Mouse (Mus musculus) E14TG2a.4 (cell line): Measurements from ENCODE around the gene R3hdml.

Experiments
- H3K27me3 ChIP-seq: 2 replicates; pipeline ENCODE4 v1.6.1; 2014; ENCODE audit warnings: low read length, control low read depth; ENCODE audit not compliant: insufficient read depth
- H3K36me3 ChIP-seq: 2 replicates; pipeline ENCODE4 v1.6.1; 2014; ENCODE audit warnings: low read length, control low read depth; ENCODE audit not compliant: insufficient read depth
- H3K4me1 ChIP-seq: replicated peaks from 2 replicates; pipeline ENCODE4 v1.6.1; 2014; ENCODE audit warnings: low read depth, low read length, control low read depth
- H3K4me3 ChIP-seq: replicated peaks from 2 replicates; pipeline ENCODE4 v1.5.1; 2014; ENCODE audit warnings: mild to moderate bottlenecking, low read length
- H3K9me3 ChIP-seq: 2 replicates; pipeline ENCODE4 v1.6.1; 2014; ENCODE audit warnings: low read length, control low read depth
- CTCF ChIP-seq: conservative IDR thresholded peaks from 2 replicates; pipeline ENCODE4 v1.5.1; 2014; ENCODE audit warnings: low read length
- NANOG ChIP-seq: IDR thresholded peaks from 2 replicates; pipeline ENCODE4 v1.6.1; 2014; ENCODE audit warnings: borderline replicate concordance, low read length, mixed read lengths
- POU5F1 ChIP-seq: IDR thresholded peaks from 2 replicates; pipeline ENCODE4 v1.6.1; 2014; ENCODE audit warnings: low read length, borderline replicate concordance

Gene R3hdml

DNA sequence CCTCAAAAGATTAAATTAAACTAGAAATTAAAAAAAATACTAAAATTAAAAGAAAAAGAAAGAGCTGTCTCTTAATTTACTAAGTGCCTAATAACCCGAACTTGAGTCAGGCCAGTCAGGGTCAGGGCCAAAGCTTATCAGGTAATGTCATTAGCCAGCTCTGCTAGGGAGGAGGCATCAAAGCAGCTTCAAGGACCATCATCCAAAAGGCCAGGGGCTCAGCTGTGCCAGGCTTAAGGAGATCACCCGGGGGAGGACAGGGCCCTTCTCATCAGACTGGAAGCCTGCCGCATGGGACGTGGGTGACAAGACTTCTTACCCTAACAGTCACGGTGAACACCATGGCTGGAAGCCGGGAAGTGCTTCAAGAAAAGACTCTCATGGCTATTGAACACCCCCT lies 24.5 kb upstream of the R3hdml start:
- Histone ChIP-seq H3K4me1 (peaks cover 90% of the 10 kb centered on the region), H3K27me3 (no peaks in the 10 kb centered on the region), H3K36me3 (peaks cover 54% of the 10 kb centered on the region), H3K9me3 (no peaks in the 10 kb centered on the region), H3K4me3 (no peak overlapping the region)
- TF ChIP-seq NANOG (no peak), POU5F1 (no peak), CTCF (no peak)

DNA sequence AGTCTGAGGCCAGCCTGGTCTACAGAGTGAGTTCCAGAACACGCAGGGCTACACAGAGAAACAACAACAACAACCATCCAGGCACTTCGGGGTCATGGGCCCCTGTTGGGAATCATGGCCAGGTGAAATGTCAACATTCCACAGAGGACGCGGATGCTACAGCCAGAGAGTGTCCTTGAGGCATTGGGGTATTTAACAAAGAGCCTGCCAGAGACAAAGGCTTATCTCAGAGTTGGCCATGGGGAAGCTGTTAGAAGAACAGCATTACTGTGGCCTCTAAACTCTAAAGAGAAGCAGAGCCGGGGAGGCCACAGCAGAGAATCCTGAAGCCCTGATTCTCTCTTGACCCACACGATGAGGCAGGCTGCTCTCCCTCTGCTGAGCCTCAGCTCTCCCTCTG lies 23.3 kb upstream of the R3hdml start:
- TF ChIP-seq POU5F1 (no peak), NANOG (no peak), CTCF (no peak)
- Histone ChIP-seq H3K4me3 (no peak overlapping the region; the same call in 1 of the 2 replicates), H3K4me1 (peaks cover 88% of the 10 kb centered on the region), H3K36me3 (peaks cover 54% of the 10 kb centered on the region), H3K9me3 (no peaks in the 10 kb centered on the region), H3K27me3 (no peaks in the 10 kb centered on the region)

GRCm38 (mm10) chr2:163469711-163470110 lies 22.4 kb upstream of the R3hdml start:
- TF ChIP-seq POU5F1: no peak
- no peak for TF ChIP-seq NANOG
- no peak for TF ChIP-seq CTCF
- peaks cover 54% of the 10 kb centered on the region for H3K36me3 ChIP-seq
- no peaks in the 10 kb centered on the region for H3K27me3 ChIP-seq
- H3K4me1 ChIP-seq: peaks cover 80% of the 10 kb centered on the region
- no peaks in the 10 kb centered on the region for H3K9me3 ChIP-seq
- H3K4me3 ChIP-seq: 0 out of 2 replicates have a peak overlapping the region, but pooled peaks have one; percentile 17

DNA sequence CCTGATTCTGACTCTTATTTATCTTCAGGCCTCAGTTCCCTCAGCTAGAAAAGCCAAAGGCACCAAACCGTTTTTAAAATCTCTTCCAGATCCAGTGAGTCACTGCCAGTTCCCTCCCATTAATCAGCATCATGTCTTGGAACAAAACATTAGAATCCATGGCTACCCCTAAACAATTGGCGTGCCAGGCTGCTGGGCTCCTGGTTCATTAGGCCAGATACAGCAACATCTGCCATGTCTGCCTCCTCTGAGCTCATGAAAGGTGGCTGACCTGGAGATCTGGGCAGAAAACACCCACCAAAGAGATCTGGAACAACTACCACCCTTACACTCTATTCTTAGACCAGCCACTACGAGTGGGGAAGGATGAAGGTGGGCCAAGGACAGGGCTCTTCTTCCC lies 21.0 kb upstream of the R3hdml start:
- Histone ChIP-seq H3K4me1 (peaks cover 65% of the 10 kb centered on the region), H3K36me3 (peaks cover 44% of the 10 kb centered on the region), H3K27me3 (no peaks in the 10 kb centered on the region), H3K9me3 (no peaks in the 10 kb centered on the region), H3K4me3 (peak overlapping the region; percentile 98)
- no peak for TF ChIP-seq POU5F1
- no peak for TF ChIP-seq CTCF
- TF ChIP-seq NANOG: no peak

- Histone ChIP-seq H3K36me3 (peaks cover 37% of the 10 kb centered on the region), H3K27me3 (no peaks in the 10 kb centered on the region), H3K4me3 (peak overlapping the region; percentile 98), H3K9me3 (no peaks in the 10 kb centered on the region), H3K4me1 (peaks cover 58% of the 10 kb centered on the region)
- TF ChIP-seq POU5F1 (no peak), NANOG (no peak), CTCF (no peak)
Observed at GRCm38 (mm10) chr2:163471710-163472465, 20.2 kb upstream of the R3hdml start.

DNA sequence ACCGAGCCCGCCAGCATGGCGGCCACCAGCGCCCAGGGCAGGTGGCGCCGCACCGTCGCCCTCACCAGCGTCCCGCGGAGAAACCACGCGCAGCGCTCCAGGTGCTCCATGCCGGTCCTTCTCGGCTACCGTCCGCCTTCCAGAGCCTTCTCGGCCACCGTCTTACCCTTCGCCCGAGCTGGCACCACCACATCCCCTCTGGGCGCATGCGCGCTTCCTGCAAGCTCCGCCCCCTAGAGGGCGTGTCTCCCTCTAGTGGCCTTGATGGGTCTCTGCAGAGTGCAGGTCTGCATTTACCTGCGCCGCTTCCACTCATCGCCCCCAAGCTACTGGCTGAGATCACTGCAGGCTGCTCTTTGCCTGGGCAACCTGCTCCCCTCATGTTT lies 19.7 kb upstream of the R3hdml start, which contains the start of gene Fitm2:
TSS of gene Fitm2 (minus strand) at position 164 of the 386 bp plus-strand sequence.
- no peak for TF ChIP-seq POU5F1
- TF ChIP-seq CTCF: peak; percentile 98
- no peak for TF ChIP-seq NANOG
- H3K27me3 ChIP-seq: no peaks in the 10 kb centered on the region
- H3K4me3 ChIP-seq: peak within 1 kb of the TSS; percentile 98
- peaks cover 33% of the 10 kb centered on the region for H3K36me3 ChIP-seq
- H3K9me3 ChIP-seq: no peaks in the 10 kb centered on the region
- H3K4me1 ChIP-seq: peaks cover 52% of the 10 kb centered on the region

GRCm38 (mm10) chr2:163480191-163480825 lies 11.8 kb upstream of the R3hdml start:
- peak overlapping the region; percentile 37 for H3K4me3 ChIP-seq
- H3K36me3 ChIP-seq: no peaks in the 10 kb centered on the region
- H3K4me1 ChIP-seq: peaks cover 27% of the 10 kb centered on the region
- H3K9me3 ChIP-seq: no peaks in the 10 kb centered on the region
- TF ChIP-seq NANOG (no peak), CTCF (peak; percentile 79), POU5F1 (no peak)
- H3K27me3 ChIP-seq: peaks cover 12% of the 10 kb centered on the region

DNA sequence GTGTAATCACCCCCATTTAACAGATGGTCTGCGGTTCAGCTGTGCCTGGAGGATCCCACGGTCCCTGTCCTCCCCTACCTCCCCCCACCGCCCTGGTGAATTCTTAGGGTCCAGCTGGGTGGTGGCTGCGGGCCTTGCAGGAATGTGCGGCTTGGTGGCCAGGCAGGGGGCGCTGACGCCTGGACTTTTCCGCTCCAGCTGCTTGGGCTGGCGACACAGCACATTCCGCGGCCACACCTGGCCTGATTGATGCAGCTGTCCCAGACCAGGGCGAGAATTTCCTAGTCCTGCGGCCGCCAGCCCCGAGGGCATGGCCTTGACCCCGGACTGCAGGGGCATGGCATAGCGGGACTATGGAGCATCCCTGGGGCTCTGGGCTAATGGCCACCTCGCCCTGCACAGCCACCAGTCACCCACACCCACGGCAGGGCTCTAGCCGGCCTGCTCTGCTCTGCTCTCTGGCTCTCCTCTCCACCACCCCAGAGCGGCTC lies 10.5 kb upstream of the R3hdml start:
- Histone ChIP-seq H3K27me3 (peaks cover 12% of the 10 kb centered on the region), H3K4me3 (peak overlapping the region; percentile 79), H3K4me1 (peaks cover 27% of the 10 kb centered on the region), H3K36me3 (no peaks in the 10 kb centered on the region), H3K9me3 (no peaks in the 10 kb centered on the region)
- no peak for TF ChIP-seq NANOG
- no peak for TF ChIP-seq CTCF
- no peak for TF ChIP-seq POU5F1
